Comparison of ENCODE assay signal across 9 mouse cellular contexts in genomic region chr1:64615531-64615991, GRCm38 (mm10). TPM values are rescaled to one million over a fixed set of nuclear protein-coding genes. Genes with fewer than 3 reads are reported as not detected.
DNase-seq lines count a peak whose midpoint lies in the region; ATAC-seq and TF ChIP-seq lines count a peak whose summit lies in the region.
"Had no signal": no experiment of that assay in that cellular context is flagged by ENCODE, and none has a peak within 500 bp of the region (broad histone marks: within the 10 kb centered on the region; RNA-seq: fewer than 3 reads in every experiment).

No protein-coding gene starts in this region.

- peak overlapping the region; percentile 97; the same call in 1 of the 2 replicates for H3K9ac ChIP-seq in forebrain, embryonic 14.5 days (ENCODE audit: low read length)
- no peak overlapping the region for H3K9ac ChIP-seq in forebrain, postnatal 0 days
- H3K9ac ChIP-seq in kidney, postnatal 0 days (ENCODE audit: low read depth, low read length), result no peak overlapping the region
- no peak overlapping the region for H3K9ac ChIP-seq in limb, embryonic 15.5 days

- peaks cover 14% of the 10 kb centered on the region for H3K4me1 ChIP-seq in forebrain, embryonic 14.5 days (ENCODE audit: control insufficient read depth, insufficient read depth, low read length)
- H3K4me1 ChIP-seq in forebrain, postnatal 0 days (ENCODE audit: insufficient read depth), result peaks cover 11% of the 10 kb centered on the region; the same call in 1 of the 2 replicates
- H3K4me1 ChIP-seq in kidney, postnatal 0 days (replicated peaks; ENCODE audit: insufficient read depth, low read length), result 0 out of 2 replicates have a peak, but pooled peaks cover 4% of the 10 kb centered on the region
- H3K4me1 ChIP-seq in limb, embryonic 15.5 days, result peaks cover 29% of the 10 kb centered on the region

- 78% methylated on average over 11 of the region's 11 CpGs for WGBS in forebrain, embryonic 14.5 days
- 80% methylated on average over 11 of the region's 11 CpGs for WGBS in forebrain, postnatal 0 days
- 62% methylated on average over 11 of the region's 11 CpGs for WGBS in kidney, postnatal 0 days
- 51% methylated on average over 11 of the region's 11 CpGs for WGBS in limb, embryonic 15.5 days

- H3K4me3 ChIP-seq in forebrain, embryonic 14.5 days (ENCODE audit: low read depth, low read length), result no peak overlapping the region
- H3K4me3 ChIP-seq in forebrain, postnatal 0 days (ENCODE audit: low read depth, low read length), result no peak overlapping the region
- no peak overlapping the region for H3K4me3 ChIP-seq in kidney, postnatal 0 days (replicated peaks; ENCODE audit: low read depth, low read length)
- peak overlapping the region; percentile 77 for H3K4me3 ChIP-seq in limb, embryonic 15.5 days

- H3K36me3 ChIP-seq in forebrain, embryonic 14.5 days (ENCODE audit: control insufficient read depth, insufficient read depth, low read length), result peaks cover 10% of the 10 kb centered on the region
- H3K36me3 ChIP-seq in forebrain, postnatal 0 days (ENCODE audit: insufficient read depth), result no peaks in the 10 kb centered on the region; the same call in 1 of the 2 replicates
- H3K36me3 ChIP-seq in kidney, postnatal 0 days (ENCODE audit: insufficient read depth, low read length), result 0 out of 2 replicates have a peak, but pooled peaks cover 3% of the 10 kb centered on the region
- H3K36me3 ChIP-seq in limb, embryonic 15.5 days, result peaks cover 8% of the 10 kb centered on the region; the same call in 1 of the 2 replicates

- H3K9me3 ChIP-seq in forebrain, embryonic 14.5 days (replicated peaks; ENCODE audit: control insufficient read depth, low read length), result no peaks in the 10 kb centered on the region
- H3K9me3 ChIP-seq in forebrain, postnatal 0 days (ENCODE audit: low read length), result no peaks in the 10 kb centered on the region
- H3K9me3 ChIP-seq in kidney, postnatal 0 days (replicated peaks; ENCODE audit: low read length), result no peaks in the 10 kb centered on the region
- no peaks in the 10 kb centered on the region for H3K9me3 ChIP-seq in limb, embryonic 15.5 days

- H3K27me3 ChIP-seq in forebrain, embryonic 14.5 days (replicated peaks; ENCODE audit: control insufficient read depth, insufficient read depth, low read length), result no peaks in the 10 kb centered on the region
- no peaks in the 10 kb centered on the region for H3K27me3 ChIP-seq in forebrain, postnatal 0 days (ENCODE audit: insufficient read depth, low read length)
- H3K27me3 ChIP-seq in kidney, postnatal 0 days (ENCODE audit: insufficient read depth, low read length), result no peaks in the 10 kb centered on the region
- no peaks in the 10 kb centered on the region for H3K27me3 ChIP-seq in limb, embryonic 15.5 days

- ATAC-seq in forebrain, embryonic 14.5 days, result no peak
- ATAC-seq in forebrain, postnatal 0 days, result no peak
- ATAC-seq in kidney, postnatal 0 days (replicated peaks; ENCODE audit: low FRiP score, low read depth), result no peak
- ATAC-seq in limb, embryonic 15.5 days (ENCODE audit: insufficient number of reproducible peaks, low FRiP score, low TSS enrichment, low read depth), result no peak

- intact Hi-C loops in left cerebral cortex, postnatal 14 days (cut with DNase I), result loop anchor here (5.0 to 10.0 kb wide), 4 partner anchors 77 to 958 kb away; partner anchors contain the start of gene Ccnyl1

- TF ChIP-seq CTCF in forebrain, postnatal 0 days (IDR thresholded peaks at IDR 0.05; ENCODE audit: low read depth), result no peak
- TF ChIP-seq CTCF in kidney, postnatal 0 days (IDR thresholded peaks at IDR 0.05; ENCODE audit: low read depth), result no peak

- no peak overlapping the region for H3K4me2 ChIP-seq in forebrain, embryonic 14.5 days (ENCODE audit: low read length)
- H3K4me2 ChIP-seq in forebrain, postnatal 0 days (ENCODE audit: low read depth), result no peak overlapping the region
- peak overlapping the region; percentile 90 for H3K4me2 ChIP-seq in kidney, postnatal 0 days (ENCODE audit: low read length)
- H3K4me2 ChIP-seq in limb, embryonic 15.5 days, result peak overlapping the region; percentile 69

- no peak overlapping the region for H3K27ac ChIP-seq in forebrain, embryonic 14.5 days (ENCODE audit: low read depth, low read length)
- no peak overlapping the region for H3K27ac ChIP-seq in forebrain, postnatal 0 days (ENCODE audit: low read depth, low read length)
- H3K27ac ChIP-seq in kidney, postnatal 0 days, result peak overlapping the region; percentile 47; the same call in 1 of the 2 replicates
- H3K27ac ChIP-seq in limb, embryonic 15.5 days, result peak overlapping the region; percentile 99

- DNase-seq in forebrain, embryonic 14.5 days (ENCODE audit: low spot score), result no peak
- no peak for DNase-seq in forebrain, postnatal 0 days
- DNase-seq in kidney, postnatal 0 days (ENCODE audit: low spot score), result peak; percentile 46
- DNase-seq in kidney, postnatal 10 days, result no peak
- DNase-seq in Muller cell, postnatal 12 days (ENCODE audit: inconsistent ontology term), result peak; percentile 71
- no peak for DNase-seq in retina, postnatal 1 day
- DNase-seq in left cerebral cortex, postnatal 14 days (ENCODE audit: low spot score in 2 of 2), result no peak
- DNase-seq: adrenal gland, postnatal 14 days had no signal

RNA-seq across cellular contexts. Expression of gene Mettl21a, which starts 1.5 kb away (rescaled TPM):
- polyA plus RNA-seq in forebrain, embryonic 14.5 days (2014; fragmentation: Nextera tagmentation; extraction: Ambion mirVana), result 23.7 and 25.8 TPM in 2 replicates
- 16.6 and 17.0 TPM in 2 replicates for total RNA-seq in forebrain, postnatal 0 days (2014; rRNA removed)
- 8.1 and 11.8 TPM in 2 replicates for polyA plus RNA-seq in forebrain, postnatal 0 days (2015; fragmentation: Nextera tagmentation; extraction: Ambion mirVana)
- polyA plus RNA-seq in kidney, postnatal 0 days (2015; fragmentation: Nextera tagmentation; extraction: Ambion mirVana), result 16.3 and 17.7 TPM in 2 replicates
- polyA plus RNA-seq in limb, embryonic 15.5 days (2015; fragmentation: Nextera tagmentation; extraction: Ambion mirVana), result 25.4 and 31.7 TPM in 2 replicates
- total RNA-seq in left cerebral cortex, postnatal 14 days (2021), result 10 to 100 TPM in 1 of 2 experiments, 1 to 10 TPM in 1; 8.7 to 11.1 TPM

Comparison
In these comparisons a context has a peak if more than half of its experiments do, and no peak if none do; other contexts are left out.
1. DNase-seq: peak in kidney, postnatal 0 days (single experiment) and Muller cell, postnatal 12 days (single experiment); none in forebrain, embryonic 14.5 days (single experiment), forebrain, postnatal 0 days (single experiment), kidney, postnatal 10 days (single experiment), retina, postnatal 1 day (single experiment) and left cerebral cortex, postnatal 14 days (0 of 2).
2. H3K27ac ChIP-seq: peak in kidney, postnatal 0 days (single experiment) and limb, embryonic 15.5 days (single experiment); none in forebrain, embryonic 14.5 days (single experiment) and forebrain, postnatal 0 days (single experiment).
3. H3K4me2 ChIP-seq: peak in kidney, postnatal 0 days (single experiment) and limb, embryonic 15.5 days (single experiment); none in forebrain, embryonic 14.5 days (single experiment) and forebrain, postnatal 0 days (single experiment).